Mouse (Mus musculus): ENCODE data around the gene Lmod1. TPM values are rescaled to one million over a fixed set of nuclear protein-coding genes. Genes with fewer than 3 reads are reported as not detected.
"Not testable (repeated sequence)": the region's sequence is repeated elsewhere in the genome, so short reads cannot be mapped to it uniquely, and the experiment has no call there.

Lmod1 gene
- polyA plus RNA-seq, 1 experiment from 2014 or later = 11.8 TPM

GRCm38 (mm10) chr1:135380071-135380991 lies 55.7 kb downstream of the Lmod1 start:
- 73% methylated on average over 15 of the region's 15 CpGs for WGBS

GRCm38 (mm10) chr1:135381560-135381959 lies 57.0 kb downstream of the Lmod1 start:
- not testable (repeated sequence) for H3K4me1 ChIP-seq (replicated peaks; ENCODE audit: control insufficient read depth, insufficient read depth, low read length); H3K27me3 ChIP-seq (replicated peaks; ENCODE audit: control insufficient read depth, insufficient read depth, low read length); H3K9ac ChIP-seq (ENCODE audit: low read depth, low read length); H3K9me3 ChIP-seq (ENCODE audit: control insufficient read depth); H3K27ac ChIP-seq (ENCODE audit: low read depth, low read length); H3K4me2 ChIP-seq (replicated peaks; ENCODE audit: low read depth); H3K4me3 ChIP-seq (ENCODE audit: low read depth, low read length); ATAC-seq
- H3K36me3 ChIP-seq (ENCODE audit: control insufficient read depth, insufficient read depth) = peaks cover 37% of the 10 kb centered on the region
- TF ChIP-seq CTCF (IDR thresholded peaks at IDR 0.05; ENCODE audit: low read depth) = peak; percentile 65
- WGBS = 64% methylated on average over 6 of the region's 6 CpGs

More at GRCm38 (mm10) chr1:135380071-135380991, 55.7 kb downstream of the Lmod1 start:
- Histone ChIP-seq H3K9me3 (ENCODE audit: control insufficient read depth) (no peaks in the 10 kb centered on the region), H3K27me3 (replicated peaks; ENCODE audit: control insufficient read depth, insufficient read depth, low read length) (no peaks in the 10 kb centered on the region), H3K4me1 (replicated peaks; ENCODE audit: control insufficient read depth, insufficient read depth, low read length) (no peaks in the 10 kb centered on the region), H3K4me2 (replicated peaks; ENCODE audit: low read depth) (no peak overlapping the region), H3K27ac (ENCODE audit: low read depth, low read length) (no peak overlapping the region), H3K36me3 (ENCODE audit: control insufficient read depth, insufficient read depth) (peaks cover 25% of the 10 kb centered on the region), H3K4me3 (ENCODE audit: low read depth, low read length) (no peak overlapping the region), H3K9ac (ENCODE audit: low read depth, low read length) (no peak overlapping the region)
- ATAC-seq = no peak
- TF ChIP-seq CTCF (IDR thresholded peaks at IDR 0.05; ENCODE audit: low read depth) = no peak

GRCm38 (mm10) chr1:135384171-135384570 lies 59.6 kb downstream of the Lmod1 start:
- Histone ChIP-seq H3K9me3 (ENCODE audit: control insufficient read depth) (no peaks in the 10 kb centered on the region), H3K36me3 (ENCODE audit: control insufficient read depth, insufficient read depth) (peaks cover 62% of the 10 kb centered on the region), H3K9ac (ENCODE audit: low read depth, low read length) (no peak overlapping the region), H3K27ac (ENCODE audit: low read depth, low read length) (no peak overlapping the region), H3K4me3 (ENCODE audit: low read depth, low read length) (no peak overlapping the region), H3K4me1 (replicated peaks; ENCODE audit: control insufficient read depth, insufficient read depth, low read length) (no peaks in the 10 kb centered on the region), H3K27me3 (replicated peaks; ENCODE audit: control insufficient read depth, insufficient read depth, low read length) (no peaks in the 10 kb centered on the region), H3K4me2 (replicated peaks; ENCODE audit: low read depth) (no peak overlapping the region)
- ATAC-seq = no peak
- TF ChIP-seq CTCF (IDR thresholded peaks at IDR 0.05; ENCODE audit: low read depth) = no peak
- 94% methylated on average over 5 of the region's 5 CpGs for WGBS

- no peak for TF ChIP-seq CTCF (IDR thresholded peaks at IDR 0.05; ENCODE audit: low read depth)
- no peak overlapping the region for H3K9ac ChIP-seq (ENCODE audit: low read depth, low read length)
- H3K36me3 ChIP-seq (ENCODE audit: control insufficient read depth, insufficient read depth) = peaks cover 69% of the 10 kb centered on the region
- H3K4me2 ChIP-seq (replicated peaks; ENCODE audit: low read depth) = no peak overlapping the region
- H3K9me3 ChIP-seq (ENCODE audit: control insufficient read depth) = no peaks in the 10 kb centered on the region
- no peak overlapping the region for H3K27ac ChIP-seq (ENCODE audit: low read depth, low read length)
- no peaks in the 10 kb centered on the region for H3K27me3 ChIP-seq (replicated peaks; ENCODE audit: control insufficient read depth, insufficient read depth, low read length)
- H3K4me1 ChIP-seq (replicated peaks; ENCODE audit: control insufficient read depth, insufficient read depth, low read length) = no peaks in the 10 kb centered on the region
- no peak for ATAC-seq
- 86% methylated on average over 9 of the region's 9 CpGs for WGBS
- no peak overlapping the region for H3K4me3 ChIP-seq (ENCODE audit: low read depth, low read length)
These were observed 60.6 kb downstream of the Lmod1 start for GRCm38 (mm10) chr1:135385161-135385560.

GRCm38 (mm10) chr1:135399466-135399865 lies 74.9 kb downstream of the Lmod1 start:
- Histone ChIP-seq H3K9ac (ENCODE audit: low read depth, low read length) (no peak overlapping the region), H3K27me3 (replicated peaks; ENCODE audit: control insufficient read depth, insufficient read depth, low read length) (no peaks in the 10 kb centered on the region), H3K4me3 (ENCODE audit: low read depth, low read length) (no peak overlapping the region), H3K9me3 (ENCODE audit: control insufficient read depth) (no peaks in the 10 kb centered on the region), H3K4me2 (replicated peaks; ENCODE audit: low read depth) (no peak overlapping the region), H3K27ac (ENCODE audit: low read depth, low read length) (no peak overlapping the region), H3K4me1 (replicated peaks; ENCODE audit: control insufficient read depth, insufficient read depth, low read length) (no peaks in the 10 kb centered on the region), H3K36me3 (ENCODE audit: control insufficient read depth, insufficient read depth) (peaks cover 74% of the 10 kb centered on the region)
- 93% methylated on average over 5 of the region's 5 CpGs for WGBS
- TF ChIP-seq CTCF (IDR thresholded peaks at IDR 0.05; ENCODE audit: low read depth) = no peak
- no peak for ATAC-seq

GRCm38 (mm10) chr1:135401452-135402110 lies 77.0 kb downstream of the Lmod1 start:
- Histone ChIP-seq H3K4me1 (replicated peaks; ENCODE audit: control insufficient read depth, insufficient read depth, low read length) (no peaks in the 10 kb centered on the region), H3K27me3 (replicated peaks; ENCODE audit: control insufficient read depth, insufficient read depth, low read length) (no peaks in the 10 kb centered on the region), H3K4me2 (replicated peaks; ENCODE audit: low read depth) (no peak overlapping the region), H3K4me3 (ENCODE audit: low read depth, low read length) (no peak overlapping the region), H3K27ac (ENCODE audit: low read depth, low read length) (no peak overlapping the region), H3K36me3 (ENCODE audit: control insufficient read depth, insufficient read depth) (peaks cover 78% of the 10 kb centered on the region), H3K9ac (ENCODE audit: low read depth, low read length) (no peak overlapping the region), H3K9me3 (ENCODE audit: control insufficient read depth) (no peaks in the 10 kb centered on the region)
- peak; percentile 47 for TF ChIP-seq CTCF (IDR thresholded peaks at IDR 0.05; ENCODE audit: low read depth)
- 93% methylated on average over 3 of the region's 3 CpGs for WGBS
- ATAC-seq = no peak
